In genomic region chr8:109497431-109497830, GRCm38 (mm10) we compare ENCODE assay signal across 22 mouse cellular contexts. TPM values are rescaled to one million over a fixed set of nuclear protein-coding genes. Genes with fewer than 3 reads are reported as not detected.
"Had no signal": no experiment of that assay in that cellular context is flagged by ENCODE, and none has a peak within 500 bp of the region (broad histone marks: within the 10 kb centered on the region; RNA-seq: fewer than 3 reads in every experiment).

No protein-coding gene starts in this region.

- H3K27ac ChIP-seq: limb, embryonic 12.5 days; limb, embryonic 15.5 days; liver, embryonic 14.5 days; midbrain, embryonic 10.5 days; midbrain, embryonic 13.5 days; stomach, postnatal 0 days had no signal

- H3K9me3 ChIP-seq: limb, embryonic 12.5 days; limb, embryonic 15.5 days; megakaryocyte, embryonic 14.5 days; midbrain, embryonic 10.5 days; midbrain, embryonic 13.5 days had no signal

- H3K4me1 ChIP-seq: limb, embryonic 12.5 days; limb, embryonic 15.5 days; megakaryocyte, embryonic 14.5 days; midbrain, embryonic 10.5 days; midbrain, embryonic 13.5 days had no signal

- H3K4me2 ChIP-seq: limb, embryonic 12.5 days; limb, embryonic 15.5 days; liver, embryonic 11.5 days; midbrain, embryonic 13.5 days had no signal

- H3K9ac ChIP-seq: limb, embryonic 12.5 days; limb, embryonic 15.5 days; liver, embryonic 14.5 days; liver, postnatal 0 days; midbrain, embryonic 13.5 days had no signal

- H3K27me3 ChIP-seq: limb, embryonic 12.5 days; limb, embryonic 15.5 days; megakaryocyte, embryonic 14.5 days; midbrain, embryonic 13.5 days had no signal

- H3K4me3 ChIP-seq: limb, embryonic 12.5 days; limb, embryonic 15.5 days; megakaryocyte, embryonic 14.5 days; midbrain, embryonic 10.5 days; midbrain, embryonic 13.5 days had no signal

- H3K36me3 ChIP-seq: limb, embryonic 12.5 days; limb, embryonic 15.5 days; midbrain, embryonic 10.5 days; midbrain, embryonic 13.5 days had no signal

- DNase-seq: kidney, adult 11 months; kidney, adult 9 months; kidney, postnatal 14 days; kidney, postnatal 4 days; left cerebral cortex, postnatal 4 days; liver, postnatal 0 days; right cerebral cortex, adult 18-20 months; right cerebral cortex, postnatal 14 days; right cerebral cortex, postnatal 4 days; thymus, adult 2 months; thymus, postnatal 25 days had no signal

- ATAC-seq: liver, postnatal 0 days; midbrain, embryonic 13.5 days; midbrain, embryonic 16.5 days had no signal

RNA-seq across cellular contexts. Expression of gene Pmfbp1, which starts 3.6 kb away (rescaled TPM):
- polyA plus RNA-seq: liver, embryonic 11.5 days; liver, embryonic 14.5 days; liver, postnatal 0 days; lung, embryonic 16.5 days; stomach, embryonic 14.5 days; stomach, postnatal 0 days; thymus, adult 2 months had no signal
